12 mouse cellular contexts compared by ENCODE assay signal in the genomic region with DNA sequence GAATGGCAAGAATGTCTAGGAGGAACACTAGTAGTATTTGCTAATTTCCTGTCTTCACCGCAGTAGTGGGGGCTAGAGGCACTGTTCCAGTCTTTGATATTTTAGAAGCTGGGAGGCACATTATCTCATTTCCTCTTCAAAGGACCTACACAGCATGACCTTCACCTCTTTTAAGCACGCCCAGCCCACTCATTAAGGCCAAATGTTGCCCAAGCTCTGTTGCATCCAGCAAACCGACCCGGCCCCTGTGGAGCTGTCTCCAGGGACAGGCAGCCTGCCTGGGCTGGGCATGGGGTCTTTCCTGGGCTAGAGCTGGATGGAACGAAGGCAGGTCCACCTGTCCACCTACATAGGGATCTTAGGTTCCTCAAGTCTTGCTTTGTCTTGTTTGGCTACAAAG. TPM values are rescaled to one million over a fixed set of nuclear protein-coding genes. Genes with fewer than 3 reads are reported as not detected.
DNase-seq lines count a peak whose midpoint lies in the region; ATAC-seq lines count a peak whose summit lies in the region.
"Had no signal": no experiment of that assay in that cellular context is flagged by ENCODE, and none has a peak within 500 bp of the region (broad histone marks: within the 10 kb centered on the region; RNA-seq: fewer than 3 reads in every experiment).

No protein-coding gene starts in this region.

- H3K27me3 ChIP-seq in kidney, embryonic 16.5 days (ENCODE audit: insufficient read depth, low read length), result no peaks in the 10 kb centered on the region
- H3K27me3 ChIP-seq in embryonic facial prominence, embryonic 11.5 days (ENCODE audit: control insufficient read depth, insufficient read depth, low read length), result no peaks in the 10 kb centered on the region
- H3K27me3 ChIP-seq: hindbrain, embryonic 13.5 days had no signal

- peak; percentile 63; the same call in 1 of the 2 replicates for ATAC-seq in kidney, embryonic 16.5 days (ENCODE audit: low FRiP score, low TSS enrichment)
- ATAC-seq in embryonic facial prominence, embryonic 11.5 days (replicated peaks; ENCODE audit: insufficient number of reproducible peaks, low FRiP score, low TSS enrichment, low read depth), result no peak
- ATAC-seq in monocyte, adult 5-6 weeks (replicated peaks; ENCODE audit: insufficient number of reproducible peaks, low FRiP score, low TSS enrichment, poor library complexity, severe bottlenecking), result peak; percentile 50

- 12% methylated on average over 5 of the region's 5 CpGs for whole genome bisulfite sequencing in kidney, embryonic 16.5 days
- WGBS in embryonic facial prominence, embryonic 11.5 days, result 5% methylated on average over 5 of the region's 5 CpGs

- H3K4me1 ChIP-seq in kidney, embryonic 16.5 days (ENCODE audit: insufficient read depth, low read length), result peaks cover 28% of the 10 kb centered on the region
- H3K4me1 ChIP-seq in embryonic facial prominence, embryonic 11.5 days (ENCODE audit: control insufficient read depth, insufficient read depth, low read length), result no peaks in the 10 kb centered on the region; the same call in 1 of the 2 replicates

- no peaks in the 10 kb centered on the region for H3K9me3 ChIP-seq in kidney, embryonic 16.5 days (ENCODE audit: low read length)
- H3K9me3 ChIP-seq in embryonic facial prominence, embryonic 11.5 days (replicated peaks; ENCODE audit: control insufficient read depth, low read length), result no peaks in the 10 kb centered on the region
- H3K9me3 ChIP-seq: hindbrain, embryonic 13.5 days had no signal

- H3K4me3 ChIP-seq in kidney, embryonic 16.5 days (ENCODE audit: low read length), result no peak overlapping the region
- no peak overlapping the region for H3K4me3 ChIP-seq in embryonic facial prominence, embryonic 11.5 days (ENCODE audit: low read depth, low read length)
- H3K4me3 ChIP-seq: hindbrain, embryonic 13.5 days had no signal

- no peak overlapping the region for H3K27ac ChIP-seq in kidney, embryonic 16.5 days (ENCODE audit: low read length)
- H3K27ac ChIP-seq in embryonic facial prominence, embryonic 11.5 days (replicated peaks; ENCODE audit: low read depth, low read length), result no peak overlapping the region
- H3K27ac ChIP-seq: hindbrain, embryonic 13.5 days had no signal

- H3K4me2 ChIP-seq in kidney, embryonic 16.5 days (replicated peaks; ENCODE audit: low read depth, low read length), result no peak overlapping the region
- no peak overlapping the region for H3K4me2 ChIP-seq in embryonic facial prominence, embryonic 11.5 days (ENCODE audit: low read depth, low read length)
- H3K4me2 ChIP-seq: hindbrain, embryonic 13.5 days had no signal

- DNase-seq in kidney, postnatal 25 days, result no peak
- DNase-seq in ZHBTc4 (ENCODE audit: low read depth, low spot score), result peak; percentile 73
- peak; percentile 44 for DNase-seq in embryonic facial prominence, embryonic 11.5 days (ENCODE audit: low spot score)
- no peak for DNase-seq in right cerebral cortex, postnatal 25 days
- DNase-seq in urinary bladder, postnatal 14 days (ENCODE audit: low spot score), result no peak
- DNase-seq in ovary, postnatal 10 days (ENCODE audit: low spot score), result no peak
- DNase-seq: cerebellum, adult 11 months; layer of hippocampus, postnatal 36 days had no signal

- no peaks in the 10 kb centered on the region for H3K36me3 ChIP-seq in kidney, embryonic 16.5 days (ENCODE audit: insufficient read depth, low read length)
- H3K36me3 ChIP-seq in embryonic facial prominence, embryonic 11.5 days (replicated peaks; ENCODE audit: control insufficient read depth, insufficient read depth, low read depth, low read length), result no peaks in the 10 kb centered on the region
- H3K36me3 ChIP-seq: hindbrain, embryonic 13.5 days had no signal

- H3K9ac ChIP-seq in kidney, embryonic 16.5 days (replicated peaks; ENCODE audit: low read length), result no peak overlapping the region
- no peak overlapping the region for H3K9ac ChIP-seq in embryonic facial prominence, embryonic 11.5 days (replicated peaks; ENCODE audit: low read length)
- H3K9ac ChIP-seq: hindbrain, embryonic 13.5 days had no signal

RNA-seq across cellular contexts. Expression of a gene that starts 44.6 kb away (rescaled TPM):
- polyA plus RNA-seq in kidney, embryonic 16.5 days (2015; fragmentation: Nextera tagmentation; extraction: Ambion mirVana), result 14.8 and 15.3 TPM in 2 replicates
- 3.8 and 4.3 TPM in 2 replicates for polyA plus RNA-seq in embryonic facial prominence, embryonic 11.5 days (2014; fragmentation: Nextera tagmentation; extraction: Ambion mirVana)
- total RNA-seq in monocyte, adult 5-6 weeks (2017), result 0.21 TPM in 1 of 3 replicates, not detected in the others
- total RNA-seq: megakaryocyte-erythroid progenitor cell, adult 5-6 weeks had no signal

Comparison
In these comparisons a context has a peak if more than half of its experiments do, and no peak if none do; other contexts are left out.
1. DNase-seq: peak in ZHBTc4 (single experiment) and embryonic facial prominence, embryonic 11.5 days (single experiment); none in kidney, postnatal 25 days (0 of 2), right cerebral cortex, postnatal 25 days (single experiment), urinary bladder, postnatal 14 days (single experiment) and ovary, postnatal 10 days (single experiment).